Mouse (Mus musculus) midbrain, embryonic 14.5 days (tissue): ENCODE data around the gene Dennd5b. TPM values are rescaled to one million over a fixed set of nuclear protein-coding genes. Genes with fewer than 3 reads are reported as not detected.

Experiments
- ATAC-seq: fragments of 200-750 bp; cut with Nextera tagmentation; 2 replicates; pipeline ENCODE4 v1.8.0; 2017; ENCODE audit warnings: moderate number of reproducible peaks, moderate library complexity; ENCODE audit not compliant: low FRiP score, low TSS enrichment
- DNase-seq: peaks from one replicate; pipeline ENCODE4 v3.0.0-alpha.2; 2015
- H3K27ac ChIP-seq: fragments of 300-500 bp; sonication (generic); replicated peaks from 2 replicates; pipeline ENCODE4 v1.5.1; 2014; ENCODE audit warnings: mild to moderate bottlenecking, low read depth, low read length, moderate library complexity
- H3K27me3 ChIP-seq: fragments of 300-500 bp; sonication (generic); 2 replicates; pipeline ENCODE4 v1.6.1; 2014; ENCODE audit warnings: low read length, control low read depth, mixed read lengths; ENCODE audit not compliant: control insufficient read depth, insufficient read depth
- H3K36me3 ChIP-seq: fragments of 300-500 bp; sonication (generic); 2 replicates; pipeline ENCODE4 v1.6.1; 2014; ENCODE audit warnings: low read length, control low read depth; ENCODE audit not compliant: control insufficient read depth, insufficient read depth
- H3K4me1 ChIP-seq: fragments of 300-500 bp; sonication (generic); 2 replicates; pipeline ENCODE4 v1.6.1; 2014; ENCODE audit warnings: mild to moderate bottlenecking, antibody characterized with exemption, low read length, control low read depth; ENCODE audit not compliant: control insufficient read depth, insufficient read depth
- H3K4me2 ChIP-seq: fragments of 300-500 bp; sonication (generic); 2 replicates; pipeline ENCODE4 v1.6.1; 2014; ENCODE audit warnings: mild to moderate bottlenecking, low read length, moderate library complexity
- H3K4me3 ChIP-seq: fragments of 300-500 bp; sonication (generic); replicated peaks from 2 replicates; pipeline ENCODE4 v1.5.1; 2014; ENCODE audit warnings: low read depth, low read length
- H3K9ac ChIP-seq: fragments of 300-500 bp; sonication (generic); replicated peaks from 2 replicates; pipeline ENCODE4 v1.6.1; 2014; ENCODE audit warnings: mild to moderate bottlenecking, low read length, moderate library complexity
- H3K9me3 ChIP-seq: fragments of 300-500 bp; sonication (generic); 2 replicates; pipeline ENCODE4 v1.6.1; 2016; ENCODE audit warnings: low read length, control low read depth, mixed read lengths; ENCODE audit not compliant: control insufficient read depth
- WGBS: fragments of 180-500 bp; shearing (Covaris S2); extraction: QIAGEN DNeasy Blood & Tissue Kit; methylation state at CpG from one replicate; pipeline ENCODE4 v1.1.7; 2014; 5-methylcytosine and 5-hydroxymethylcytosine counted together
- polyA plus RNA-seq: library from polyadenylated mRNA; unstranded; fragments of >200 nt; fragmentation: Nextera tagmentation; extraction: Ambion mirVana; gene quantifications from 2 replicates; pipeline ENCODE4 v1.2.1, GENCODE M21; 2014

The Dennd5b gene
- polyA plus RNA-seq, 1 experiment from 2014 or later = 24.8 TPM

GRCm38 (mm10) chr6:149116992-149117391 is 15.5 kb upstream of the Dennd5b start:
- Histone ChIP-seq H3K9ac (no peak overlapping the region), H3K27ac (no peak overlapping the region), H3K27me3 (no peaks in the 10 kb centered on the region), H3K9me3 (no peaks in the 10 kb centered on the region), H3K4me1 (no peaks in the 10 kb centered on the region), H3K4me3 (no peak overlapping the region), H3K4me2 (no peak overlapping the region), H3K36me3 (no peaks in the 10 kb centered on the region)
- ATAC-seq (no peak), DNase-seq (no peak)

- Histone ChIP-seq H3K9ac (no peak overlapping the region), H3K4me3 (no peak overlapping the region), H3K4me2 (no peak overlapping the region), H3K9me3 (no peaks in the 10 kb centered on the region), H3K27ac (no peak overlapping the region), H3K27me3 (no peaks in the 10 kb centered on the region), H3K4me1 (no peaks in the 10 kb centered on the region), H3K36me3 (no peaks in the 10 kb centered on the region)
- 78% methylated on average over 2 of the region's 2 CpGs for WGBS
- DNase-seq (no peak), ATAC-seq (no peak)
Measured at GRCm38 (mm10) chr6:149108909-149109308, 7.4 kb upstream of the Dennd5b start.

- Histone ChIP-seq H3K4me2 (no peak overlapping the region), H3K27me3 (no peaks in the 10 kb centered on the region), H3K36me3 (no peaks in the 10 kb centered on the region), H3K27ac (no peak overlapping the region), H3K4me1 (no peaks in the 10 kb centered on the region), H3K9me3 (no peaks in the 10 kb centered on the region), H3K4me3 (no peak overlapping the region), H3K9ac (no peak overlapping the region)
- WGBS = 78% methylated on average over 3 of the region's 3 CpGs
- no peak for DNase-seq
- no peak for ATAC-seq
Measured at GRCm38 (mm10) chr6:149107615-149108014, 6.1 kb upstream of the Dennd5b start.

- WGBS = 97% methylated on average over 1 of the region's 1 CpGs
- DNase-seq = no peak
Measured at GRCm38 (mm10) chr6:149103451-149103850, 2.0 kb upstream of the Dennd5b start.

GRCm38 (mm10) chr6:149101943-149102243 is 413 bp upstream of the Dennd5b start:
- peaks cover 10% of the 10 kb centered on the region for H3K4me1 ChIP-seq
- H3K4me2 ChIP-seq = peak overlapping the region; percentile 68
- peak overlapping the region; percentile 99 for H3K27ac ChIP-seq
- H3K9ac ChIP-seq = peak overlapping the region; percentile 97
- H3K36me3 ChIP-seq = no peaks in the 10 kb centered on the region
- H3K27me3 ChIP-seq = no peaks in the 10 kb centered on the region
- H3K4me3 ChIP-seq = peak overlapping the region; percentile 96
- no peaks in the 10 kb centered on the region for H3K9me3 ChIP-seq
- ATAC-seq = peak; percentile 35; the same call in 1 of the 2 replicates
- DNase-seq = no peak
- WGBS = 10% methylated on average over 7 of the region's 7 CpGs

More at GRCm38 (mm10) chr6:149103451-149103850, 2.0 kb upstream of the Dennd5b start:
- H3K27me3 ChIP-seq = no peaks in the 10 kb centered on the region
- no peak for ATAC-seq
- no peak overlapping the region for H3K27ac ChIP-seq
- H3K36me3 ChIP-seq = no peaks in the 10 kb centered on the region
- H3K4me3 ChIP-seq = no peak overlapping the region
- peaks cover 10% of the 10 kb centered on the region for H3K4me1 ChIP-seq
- H3K9me3 ChIP-seq = no peaks in the 10 kb centered on the region
- H3K4me2 ChIP-seq = no peak overlapping the region
- no peak overlapping the region for H3K9ac ChIP-seq

GRCm38 (mm10) chr6:149100174-149101075 is 1.1 kb downstream of the Dennd5b start:
- peak; percentile 57 for ATAC-seq
- WGBS = under 1% methylated on average over 52 of the region's 52 CpGs

GRCm38 (mm10) chr6:149098993-149099392 is 2.5 kb downstream of the Dennd5b start:
- Histone ChIP-seq H3K9me3 (no peaks in the 10 kb centered on the region), H3K36me3 (no peaks in the 10 kb centered on the region), H3K27me3 (no peaks in the 10 kb centered on the region), H3K4me2 (peak overlapping the region; percentile 68), H3K4me1 (peaks cover 10% of the 10 kb centered on the region), H3K9ac (no peak overlapping the region), H3K4me3 (peak overlapping the region; percentile 96; the same call in 1 of the 2 replicates), H3K27ac (no peak overlapping the region)
- DNase-seq (no peak), ATAC-seq (no peak)

More at GRCm38 (mm10) chr6:149100174-149101075, 1.1 kb downstream of the Dennd5b start:
- H3K9me3 ChIP-seq = no peaks in the 10 kb centered on the region
- H3K4me1 ChIP-seq = peaks cover 10% of the 10 kb centered on the region
- peak; percentile 81 for DNase-seq
- peak overlapping the region; percentile 96 for H3K4me3 ChIP-seq
- peak overlapping the region; percentile 97 for H3K9ac ChIP-seq
- H3K4me2 ChIP-seq = peak overlapping the region; percentile 68
- H3K27me3 ChIP-seq = no peaks in the 10 kb centered on the region
- peak overlapping the region; percentile 99 for H3K27ac ChIP-seq
- H3K36me3 ChIP-seq = no peaks in the 10 kb centered on the region

- DNase-seq (no peak), ATAC-seq (no peak)
- Histone ChIP-seq H3K4me1 (peaks cover 10% of the 10 kb centered on the region), H3K27ac (no peak overlapping the region), H3K4me3 (no peak overlapping the region), H3K9me3 (no peaks in the 10 kb centered on the region), H3K9ac (no peak overlapping the region), H3K4me2 (no peak overlapping the region), H3K36me3 (no peaks in the 10 kb centered on the region), H3K27me3 (no peaks in the 10 kb centered on the region)
- 100% methylated on average over 1 of the region's 1 CpGs for WGBS
Measured at GRCm38 (mm10) chr6:149097276-149097675, 4.2 kb downstream of the Dennd5b start.

- peaks cover 10% of the 10 kb centered on the region for H3K4me1 ChIP-seq
- WGBS = 97% methylated on average over 2 of the region's 2 CpGs
- H3K4me2 ChIP-seq = no peak overlapping the region
- DNase-seq (no peak), ATAC-seq (no peak)
- no peaks in the 10 kb centered on the region for H3K9me3 ChIP-seq
- no peaks in the 10 kb centered on the region for H3K27me3 ChIP-seq
- no peak overlapping the region for H3K4me3 ChIP-seq
- no peak overlapping the region for H3K9ac ChIP-seq
- no peaks in the 10 kb centered on the region for H3K36me3 ChIP-seq
- H3K27ac ChIP-seq = no peak overlapping the region
Measured at GRCm38 (mm10) chr6:149096233-149096632, 5.2 kb downstream of the Dennd5b start.
